Mouse (Mus musculus) erythroblast, embryonic 14.5 days (primary cell): ENCODE results near the gene Psenen. TPM values are rescaled to one million over a fixed set of nuclear protein-coding genes. Genes with fewer than 3 reads are reported as not detected.

Experiments used
- H3K27me3 ChIP-seq: 2 replicates; pipeline ENCODE4 v1.6.1; 2012; ENCODE audit warnings: inconsistent platforms; ENCODE audit not compliant: control insufficient read depth
- H3K36me3 ChIP-seq: 2 replicates; pipeline ENCODE4 v1.6.1; 2012; ENCODE audit warnings: mild to moderate bottlenecking, inconsistent platforms; ENCODE audit not compliant: control insufficient read depth
- H3K4me1 ChIP-seq: 2 replicates; pipeline ENCODE4 v1.6.1; 2012; ENCODE audit warnings: inconsistent platforms; ENCODE audit not compliant: control insufficient read depth
- H3K4me3 ChIP-seq: replicated peaks from 2 replicates; pipeline ENCODE3; 2012; ENCODE audit warnings: moderate library complexity, mild to moderate bottlenecking, inconsistent platforms
- H3K9me3 ChIP-seq: 2 replicates; pipeline ENCODE4 v1.6.1; 2012; ENCODE audit warnings: low read length, inconsistent platforms, mixed read lengths; ENCODE audit not compliant: control insufficient read depth
- GATA1 ChIP-seq: IDR thresholded peaks from 2 replicates; pipeline ENCODE4 v1.6.1; 2012; ENCODE audit warnings: low read length, inconsistent platforms, mixed read lengths
- TAL1 ChIP-seq: IDR thresholded peaks from 3 replicates; pipeline ENCODE4 v1.6.1; 2012; ENCODE audit warnings: low read length, inconsistent platforms, mixed read lengths
- polyA plus RNA-seq: library from polyadenylated mRNA; stranded (reverse); fragments of >175 nt; gene quantifications from 2 replicates; pipeline ENCODE4 v1.2.3, GENCODE M21; 2012

Psenen gene
- polyA plus RNA-seq, 1 experiment = 8.9 TPM

DNA sequence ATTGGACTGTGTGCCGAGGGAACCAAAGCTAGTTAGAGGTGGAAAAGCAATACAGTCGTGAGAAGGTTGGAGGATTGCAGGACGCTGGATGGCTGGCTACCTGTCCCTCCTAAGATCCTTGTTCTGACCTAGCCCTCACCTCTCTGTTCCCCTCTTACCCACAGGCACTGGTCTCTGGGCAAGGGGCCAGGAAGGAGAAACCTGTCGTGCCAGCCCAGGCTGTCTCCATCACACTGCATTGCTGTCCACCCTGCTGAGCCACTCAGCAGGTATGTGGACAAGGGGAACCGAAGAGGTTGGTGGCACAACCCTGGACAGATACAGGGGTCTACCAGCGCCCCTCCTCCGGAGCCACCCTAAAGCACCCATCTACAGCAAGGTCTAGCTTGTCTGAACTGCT is 37.2 kb upstream of the Psenen start:
- Histone ChIP-seq H3K4me3 (peak overlapping the region; percentile 39), H3K36me3 (no peaks in the 10 kb centered on the region), H3K27me3 (peaks cover 4% of the 10 kb centered on the region; the same call in 1 of the 2 replicates), H3K4me1 (peaks cover 18% of the 10 kb centered on the region), H3K9me3 (no peaks in the 10 kb centered on the region)
- no peak for TF ChIP-seq GATA1
- TF ChIP-seq TAL1 = no peak

DNA sequence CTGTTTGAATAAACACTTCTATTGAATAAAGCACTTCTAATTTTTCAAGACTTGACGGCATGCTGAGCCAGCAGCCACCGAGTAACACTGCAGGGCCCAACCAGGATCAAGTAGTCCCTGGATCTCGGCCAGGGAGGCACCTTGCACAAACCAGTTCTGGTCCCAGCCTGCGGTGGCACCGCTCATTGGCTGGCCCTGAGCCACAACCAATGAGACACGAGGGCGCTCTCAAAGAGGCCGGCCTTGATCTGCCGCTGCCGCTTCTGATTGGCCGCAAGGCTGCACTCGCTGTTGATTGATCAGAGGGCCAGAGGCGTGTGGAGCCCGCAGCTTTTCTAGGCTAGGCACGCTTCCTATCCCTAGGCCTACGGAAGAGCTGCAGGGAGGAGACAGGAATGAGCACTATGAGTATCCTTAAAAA is 36.5 kb upstream of the Psenen start:
- H3K9me3 ChIP-seq = no peaks in the 10 kb centered on the region
- TF ChIP-seq GATA1 = no peak
- no peak for TF ChIP-seq TAL1
- H3K27me3 ChIP-seq = peaks cover 9% of the 10 kb centered on the region
- H3K36me3 ChIP-seq = no peaks in the 10 kb centered on the region
- peak overlapping the region; percentile 39 for H3K4me3 ChIP-seq
- peaks cover 20% of the 10 kb centered on the region for H3K4me1 ChIP-seq

DNA sequence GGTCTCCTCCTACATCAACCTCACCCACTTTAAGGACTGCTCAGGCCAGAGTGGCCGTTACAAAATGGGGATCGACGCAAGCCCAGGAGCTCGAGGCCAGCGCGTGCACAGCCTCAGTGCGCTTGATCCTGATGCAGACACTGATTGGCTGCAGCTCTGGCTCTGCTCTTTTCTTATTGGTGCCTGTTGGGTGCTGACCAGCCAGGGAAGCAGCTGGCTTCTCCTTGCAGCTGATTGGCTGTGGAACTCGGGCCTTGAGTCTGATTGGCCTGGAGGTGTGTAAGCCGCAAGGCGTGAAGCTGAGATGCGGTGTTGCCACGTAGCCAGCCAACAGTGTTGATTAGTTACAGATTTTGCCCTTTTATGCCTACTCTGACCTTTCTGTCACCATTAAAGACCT is 35.4 kb upstream of the Psenen start, which contains the start of gene Zbtb32:
Gene Zbtb32, minus strand, starts transcription at position 124 of the 400 bp plus-strand sequence.
- Histone ChIP-seq H3K36me3 (no peaks in the 10 kb centered on the region), H3K27me3 (peaks cover 11% of the 10 kb centered on the region), H3K4me1 (peaks cover 32% of the 10 kb centered on the region), H3K4me3 (peak within 1 kb of the TSS; percentile 39), H3K9me3 (no peaks in the 10 kb centered on the region)
- TF ChIP-seq TAL1 (no peak), GATA1 (no peak)

DNA sequence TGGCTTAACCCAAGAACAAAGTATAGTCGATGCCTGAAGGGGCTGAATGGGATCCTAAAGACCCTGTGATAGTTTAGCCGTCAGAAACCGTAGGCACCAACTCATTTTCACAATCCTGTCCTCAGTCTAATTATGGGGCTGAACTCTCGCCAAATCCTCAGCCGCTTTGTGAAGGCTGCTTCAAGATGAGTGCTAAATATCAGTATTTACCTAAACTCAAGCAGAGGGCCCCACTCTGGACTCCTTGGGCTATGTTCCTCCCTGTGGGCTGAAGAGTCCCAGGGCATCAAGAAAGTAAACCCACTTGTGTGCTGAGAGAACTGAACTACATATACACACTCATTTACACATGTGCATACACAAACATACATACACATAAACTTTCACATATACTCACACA is 33.4 kb upstream of the Psenen start:
- Histone ChIP-seq H3K9me3 (no peaks in the 10 kb centered on the region), H3K27me3 (peaks cover 11% of the 10 kb centered on the region), H3K4me1 (peaks cover 42% of the 10 kb centered on the region), H3K36me3 (no peaks in the 10 kb centered on the region), H3K4me3 (no peak overlapping the region)
- no peak for TF ChIP-seq TAL1
- TF ChIP-seq GATA1 = no peak

DNA sequence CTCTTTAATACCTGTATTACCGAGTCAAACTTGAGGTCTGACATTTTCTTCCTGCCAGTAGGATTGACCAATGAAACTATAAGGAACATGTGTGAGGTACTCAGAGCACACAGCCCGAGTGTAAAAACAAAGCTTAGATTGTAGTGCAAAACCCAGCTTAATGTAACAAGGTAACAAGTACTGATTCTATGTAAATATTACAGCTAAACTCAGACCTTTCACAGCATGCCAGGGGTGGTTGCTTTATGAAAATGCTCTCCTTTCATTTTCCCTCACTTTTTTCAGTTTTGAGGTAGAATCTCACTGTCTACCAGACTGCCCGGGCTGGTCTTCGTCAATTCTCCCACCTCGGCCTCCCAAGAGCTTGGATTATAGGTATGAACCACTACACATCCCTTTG is 32.7 kb upstream of the Psenen start:
- Histone ChIP-seq H3K27me3 (peaks cover 11% of the 10 kb centered on the region), H3K4me1 (peaks cover 45% of the 10 kb centered on the region), H3K36me3 (no peaks in the 10 kb centered on the region), H3K4me3 (no peak overlapping the region), H3K9me3 (no peaks in the 10 kb centered on the region)
- TF ChIP-seq GATA1 = no peak
- no peak for TF ChIP-seq TAL1

DNA sequence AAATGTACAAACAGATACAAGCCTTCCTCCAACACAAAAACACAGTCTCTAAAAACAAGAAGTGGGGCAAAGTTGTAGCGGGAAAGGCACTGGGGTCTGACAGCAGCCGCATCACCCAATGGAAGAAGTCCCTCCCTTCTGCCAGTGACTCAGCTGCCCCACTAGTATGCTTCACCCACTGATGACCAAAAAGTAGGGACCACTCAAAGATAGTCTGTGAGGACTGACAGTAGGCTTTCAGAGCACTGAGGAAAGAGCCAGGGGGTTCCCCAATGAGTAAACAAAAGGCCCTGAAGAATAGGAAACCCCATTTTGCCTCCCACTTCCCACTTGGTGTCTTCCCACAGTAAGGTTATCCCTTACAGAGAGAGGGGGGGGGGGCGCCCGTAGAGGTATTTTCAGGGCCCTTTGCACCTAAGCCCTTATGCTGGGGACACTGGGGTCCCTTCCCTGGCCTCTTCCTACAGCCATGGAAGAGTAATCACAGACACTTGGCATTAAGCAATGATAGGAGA is 31.1 kb upstream of the Psenen start:
- TF ChIP-seq GATA1 = no peak
- no peak for TF ChIP-seq TAL1
- H3K4me3 ChIP-seq = no peak overlapping the region
- no peaks in the 10 kb centered on the region for H3K9me3 ChIP-seq
- peaks cover 41% of the 10 kb centered on the region for H3K4me1 ChIP-seq
- H3K36me3 ChIP-seq = no peaks in the 10 kb centered on the region
- H3K27me3 ChIP-seq = peaks cover 11% of the 10 kb centered on the region

DNA sequence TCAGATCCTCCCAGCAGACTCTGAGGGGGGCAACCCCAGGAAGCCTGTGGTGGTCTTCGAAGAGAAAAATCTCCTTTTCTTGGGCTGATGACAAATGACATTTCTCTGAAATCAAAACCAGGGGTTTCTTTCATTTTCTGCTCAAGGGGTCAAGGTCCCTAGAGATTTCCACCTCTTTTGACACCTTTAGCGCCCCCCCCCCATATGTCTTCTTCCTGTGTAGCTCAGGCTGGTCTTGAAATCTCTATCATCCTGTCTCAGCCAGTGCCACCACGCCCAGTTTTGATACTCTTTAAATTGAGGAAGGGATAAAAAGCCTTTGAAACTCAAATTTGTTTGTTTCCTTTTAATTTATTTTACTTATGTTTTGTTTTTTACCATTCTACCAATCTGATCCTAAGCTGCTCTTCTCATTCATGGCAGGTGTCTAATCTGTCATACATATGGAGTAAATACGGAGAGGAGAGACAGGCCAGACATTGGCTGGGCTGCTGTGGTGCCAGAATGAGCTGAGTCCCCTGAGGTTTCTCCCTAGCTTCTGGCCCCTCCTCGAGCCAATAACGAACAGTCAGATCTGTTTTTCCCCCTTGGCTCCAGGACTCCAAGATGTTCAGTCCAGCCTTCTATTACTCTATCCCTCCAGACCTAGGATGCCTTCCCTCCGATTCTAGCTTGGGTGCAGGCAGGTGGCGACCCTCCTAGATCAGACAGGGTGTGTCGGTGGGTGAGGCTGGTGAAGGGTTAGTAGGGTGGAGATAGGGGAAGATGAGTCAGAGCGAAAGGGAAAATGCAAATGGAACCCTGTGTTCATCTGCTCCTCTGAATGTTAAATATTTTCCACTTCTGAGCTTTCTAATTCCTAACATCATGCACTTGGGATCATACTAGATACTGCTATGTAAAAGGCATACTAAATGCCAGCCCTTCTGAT is 30.4 kb upstream of the Psenen start:
- TF ChIP-seq TAL1 (no peak), GATA1 (no peak)
- Histone ChIP-seq H3K9me3 (no peaks in the 10 kb centered on the region), H3K4me3 (no peak overlapping the region), H3K36me3 (no peaks in the 10 kb centered on the region), H3K4me1 (peaks cover 47% of the 10 kb centered on the region), H3K27me3 (peaks cover 11% of the 10 kb centered on the region)

DNA sequence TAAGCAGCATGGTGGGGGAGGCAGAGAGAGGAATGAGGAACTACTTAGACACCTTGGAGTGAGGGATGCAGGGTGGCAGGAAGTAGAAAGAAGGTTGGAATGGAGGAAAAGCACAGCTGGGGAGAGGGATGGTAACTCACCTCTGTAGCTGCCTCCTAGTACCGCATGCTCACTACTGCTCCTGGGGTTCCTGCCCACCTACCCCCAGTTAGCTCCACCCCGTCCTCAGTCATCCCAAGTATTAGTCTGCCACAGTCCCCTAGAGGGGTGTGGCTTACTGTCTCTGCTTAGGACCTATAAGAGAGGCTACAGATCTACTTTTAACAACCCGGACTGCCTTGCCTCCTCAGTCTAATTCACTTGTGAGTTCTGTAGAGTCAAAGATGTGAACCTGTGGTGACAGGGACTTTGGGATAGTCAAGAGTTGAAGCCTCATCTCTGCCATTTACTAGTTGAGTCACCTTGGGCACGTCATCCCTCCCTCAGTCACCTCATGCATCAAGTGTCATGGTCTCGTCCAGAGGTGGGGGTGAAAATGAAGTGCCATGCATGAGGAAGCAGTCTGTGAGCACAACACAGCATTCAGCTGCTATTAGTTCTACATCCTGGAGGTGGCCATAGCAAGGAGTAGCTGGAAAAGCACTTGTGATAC is 29.5 kb upstream of the Psenen start:
- Histone ChIP-seq H3K36me3 (no peaks in the 10 kb centered on the region), H3K9me3 (no peaks in the 10 kb centered on the region), H3K4me1 (peaks cover 48% of the 10 kb centered on the region), H3K4me3 (no peak overlapping the region), H3K27me3 (peaks cover 11% of the 10 kb centered on the region)
- TF ChIP-seq GATA1 = no peak
- no peak for TF ChIP-seq TAL1

DNA sequence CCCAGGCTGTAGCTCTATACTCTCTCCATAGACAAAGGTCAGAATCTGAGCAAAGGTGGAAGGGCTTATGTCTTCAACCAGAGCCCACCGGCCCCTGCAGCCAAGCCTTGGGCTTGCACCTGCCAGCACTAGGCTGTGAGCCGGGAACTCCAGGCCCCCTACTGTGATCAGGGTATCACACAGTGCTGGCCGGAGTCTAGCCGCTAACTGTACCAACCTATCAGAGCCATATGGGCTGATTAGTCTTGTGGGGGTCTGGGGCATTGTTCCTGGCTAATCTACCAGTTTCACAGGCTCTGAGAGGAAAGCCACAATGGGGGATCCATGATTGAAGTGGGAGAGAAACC is 28.2 kb upstream of the Psenen start:
- Histone ChIP-seq H3K4me1 (peaks cover 61% of the 10 kb centered on the region), H3K4me3 (no peak overlapping the region), H3K27me3 (peaks cover 8% of the 10 kb centered on the region), H3K9me3 (no peaks in the 10 kb centered on the region), H3K36me3 (peaks cover 8% of the 10 kb centered on the region)
- TF ChIP-seq TAL1 = no peak
